Mouse (Mus musculus) monocyte, adult 5-6 weeks (primary cell): ENCODE measurements around the gene Ankrd9. TPM values are rescaled to one million over a fixed set of nuclear protein-coding genes. Genes with fewer than 3 reads are reported as not detected.

Experiments used
- ATAC-seq: fragments of 153-309, 156-312 bp; replicated peaks from 2 replicates; pipeline ENCODE4 v1.8.0; 2017; ENCODE audit warnings: mild to moderate bottlenecking; ENCODE audit not compliant: low TSS enrichment, insufficient number of reproducible peaks, severe bottlenecking, poor library complexity, low FRiP score
- total RNA-seq: library from RNA; stranded (forward); fragments of 200-1000, 200-491, 200-594 nt; gene quantifications from 3 replicates; pipeline ENCODE4 v1.2.3, GENCODE M21; 2017

The Ankrd9 gene
- total RNA-seq, 1 experiment from 2014 or later = 3.8 TPM

- ATAC-seq = peak; percentile 78
These were observed 13.3 kb upstream of the Ankrd9 start for GRCm38 (mm10) chr12:110992128-110992553.

GRCm38 (mm10) chr12:110991361-110992127 is 12.7 kb upstream of the Ankrd9 start:
- ATAC-seq = peak; percentile 70

DNA sequence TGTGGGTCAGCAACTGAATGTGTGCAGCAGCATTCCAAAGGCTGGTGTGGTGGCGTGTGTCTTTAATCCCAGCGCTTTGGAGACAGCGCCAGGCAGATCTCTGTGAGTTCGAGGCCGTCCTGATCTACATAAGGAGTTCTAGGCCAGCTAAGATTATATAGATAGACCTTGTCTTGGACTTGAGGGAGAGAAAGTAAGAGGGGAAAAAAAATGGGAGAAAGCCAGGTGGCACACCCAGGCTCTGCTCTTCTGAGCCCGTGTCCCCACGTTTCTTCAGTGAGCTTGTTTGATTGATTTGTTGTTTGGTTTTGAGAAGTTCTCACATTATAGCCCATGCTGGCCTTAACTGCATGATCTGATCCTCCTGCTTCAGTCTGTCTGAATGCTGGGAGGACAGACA is 11.7 kb upstream of the Ankrd9 start:
- no peak for ATAC-seq

- no peak for ATAC-seq
These were observed 10.6 kb upstream of the Ankrd9 start for GRCm38 (mm10) chr12:110989409-110989808.

- no peak for ATAC-seq
These were observed 7.9 kb upstream of the Ankrd9 start for GRCm38 (mm10) chr12:110986536-110987425.

GRCm38 (mm10) chr12:110985141-110985540 is 6.3 kb upstream of the Ankrd9 start:
- ATAC-seq = no peak

DNA sequence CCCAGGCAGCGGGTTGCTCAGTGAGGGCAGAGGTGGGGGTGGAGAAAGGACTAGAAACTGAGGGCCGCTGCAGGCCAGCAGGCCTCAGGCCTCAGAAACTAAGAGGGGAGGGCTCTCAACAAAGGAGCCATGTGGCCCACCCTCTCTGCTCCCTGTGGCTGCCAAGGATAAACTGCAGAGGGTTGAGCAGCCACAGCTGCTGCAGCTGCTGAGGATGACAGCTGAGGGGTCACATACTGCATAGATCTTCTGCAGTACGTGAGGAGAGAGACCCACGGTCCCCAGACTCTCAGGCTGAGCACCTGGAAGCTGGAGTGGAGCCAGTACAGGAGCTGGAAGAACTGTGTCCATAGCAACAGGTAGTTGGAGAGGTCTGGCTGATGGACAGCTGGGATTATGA is 5.8 kb upstream of the Ankrd9 start:
- ATAC-seq = no peak

GRCm38 (mm10) chr12:110983714-110984113 is 4.9 kb upstream of the Ankrd9 start:
- no peak for ATAC-seq

- no peak for ATAC-seq
These were observed 4.2 kb upstream of the Ankrd9 start for GRCm38 (mm10) chr12:110983083-110983482.

DNA sequence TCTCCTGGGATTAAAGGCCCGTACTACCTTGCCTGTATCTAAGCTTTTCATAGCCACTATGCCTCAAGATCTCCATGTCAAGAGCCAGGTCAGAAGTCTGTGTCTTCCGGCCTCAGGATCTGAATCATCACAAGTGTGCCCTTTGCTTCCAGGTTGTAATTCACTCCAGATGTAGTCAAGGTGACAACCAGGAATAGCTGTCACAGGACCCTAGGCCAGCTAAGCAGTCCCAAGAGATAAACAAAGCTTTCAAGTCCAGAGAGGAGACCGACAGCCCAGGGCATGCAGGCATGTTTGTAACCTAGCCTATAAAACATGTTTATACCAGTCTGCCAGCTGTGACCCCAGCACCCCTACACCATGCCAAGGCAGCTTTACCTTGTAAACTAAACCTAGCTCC is 2.9 kb upstream of the Ankrd9 start:
- ATAC-seq = no peak

GRCm38 (mm10) chr12:110979808-110980207 is 968 bp upstream of the Ankrd9 start:
- no peak for ATAC-seq

GRCm38 (mm10) chr12:110977896-110978606 is 789 bp downstream of the Ankrd9 start:
- no peak for ATAC-seq

- ATAC-seq = no peak
These were observed 1.5 kb downstream of the Ankrd9 start for GRCm38 (mm10) chr12:110977345-110977733.

- no peak for ATAC-seq
These were observed 2.1 kb downstream of the Ankrd9 start for GRCm38 (mm10) chr12:110976589-110977344.

- ATAC-seq = no peak
These were observed 2.9 kb downstream of the Ankrd9 start for GRCm38 (mm10) chr12:110975838-110976468.

GRCm38 (mm10) chr12:110975385-110975784 is 3.5 kb downstream of the Ankrd9 start:
- ATAC-seq = no peak

DNA sequence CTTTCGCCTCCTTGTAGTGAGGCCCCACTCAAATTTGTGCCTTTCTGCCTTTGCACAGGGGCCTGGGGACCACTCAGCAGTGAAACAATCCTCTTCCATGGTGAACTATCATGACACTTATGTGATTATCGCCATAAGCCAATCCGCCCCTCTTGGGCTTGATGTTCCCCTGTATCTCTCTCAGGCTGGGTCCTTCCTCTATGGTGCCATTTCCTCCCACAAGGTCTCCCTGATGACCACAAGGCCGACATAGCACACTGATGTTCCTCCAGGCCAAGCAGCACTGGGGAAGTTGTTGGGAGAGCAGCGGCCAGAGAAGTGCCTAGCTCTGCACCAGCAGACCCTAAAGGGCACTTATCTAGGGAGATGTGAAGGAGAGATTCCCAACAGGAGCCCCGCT is 4.1 kb downstream of the Ankrd9 start:
- no peak for ATAC-seq

DNA sequence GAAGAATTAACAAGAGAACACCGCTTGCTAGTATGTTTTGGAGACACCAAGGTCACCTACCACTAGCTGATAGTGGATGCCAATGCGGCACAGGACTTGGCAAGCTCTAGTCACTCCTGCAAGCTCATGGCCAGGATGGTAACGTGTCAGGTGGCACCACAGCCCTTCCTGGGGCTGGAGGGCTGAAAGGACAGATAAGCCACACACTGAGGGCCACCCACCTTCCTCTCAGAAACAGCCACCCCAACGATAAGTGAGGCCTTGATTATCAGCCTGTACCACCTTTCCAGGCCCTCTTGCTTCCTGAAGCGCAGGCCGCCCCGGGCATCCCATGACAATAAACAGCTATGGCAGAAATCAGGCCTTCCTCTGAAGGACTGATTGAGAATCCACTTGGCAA is 4.5 kb downstream of the Ankrd9 start:
- ATAC-seq = no peak
